35 mouse cellular contexts compared by ENCODE assay signal in the genomic region with DNA sequence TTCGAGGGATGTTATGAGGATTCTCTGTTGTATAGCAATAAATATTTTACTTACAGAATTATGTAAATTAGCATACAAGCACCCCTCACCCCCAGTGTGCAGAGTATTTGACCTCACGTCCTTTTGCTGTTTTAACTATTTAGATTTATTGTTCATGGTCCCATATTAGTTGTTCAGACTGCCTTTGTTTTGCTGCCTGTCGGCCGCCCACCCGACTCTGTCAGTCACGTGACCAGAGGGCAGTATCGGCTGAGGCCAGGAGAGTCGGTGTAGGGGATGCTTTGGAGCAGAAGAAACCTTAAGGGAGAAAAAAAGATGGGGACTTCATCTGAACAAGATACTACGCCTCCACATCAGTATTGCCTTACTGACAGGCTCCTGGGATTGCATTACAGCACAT. TPM values are rescaled to one million over a fixed set of nuclear protein-coding genes. Genes with fewer than 3 reads are reported as not detected.
DNase-seq lines count a peak whose midpoint lies in the region; ATAC-seq and TF ChIP-seq lines count a peak whose summit lies in the region.
"Had no signal": no experiment of that assay in that cellular context is flagged by ENCODE, and none has a peak within 500 bp of the region (broad histone marks: within the 10 kb centered on the region; RNA-seq: fewer than 3 reads in every experiment).

No protein-coding gene starts in this region.

- H3K27ac ChIP-seq in midbrain, embryonic 11.5 days (ENCODE audit: low read depth, low read length), result no peak overlapping the region
- H3K27ac ChIP-seq in midbrain, embryonic 16.5 days (ENCODE audit: low read length), result no peak overlapping the region
- H3K27ac ChIP-seq: embryonic facial prominence, embryonic 13.5 days; forebrain, embryonic 10.5 days; heart, embryonic 13.5 days; hindbrain, embryonic 14.5 days; intestine, embryonic 15.5 days; layer of hippocampus, adult 2 months; left cerebral cortex, adult 2 months; limb, embryonic 13.5 days had no signal

- intact Hi-C loops in heart, postnatal 10 days (cut with DNase I), result no loop called here

- no peaks in the 10 kb centered on the region for H3K27me3 ChIP-seq in midbrain, embryonic 11.5 days (ENCODE audit: control insufficient read depth, insufficient read depth, low read length)
- H3K27me3 ChIP-seq in midbrain, embryonic 16.5 days (ENCODE audit: control insufficient read depth, insufficient read depth, low read depth, low read length), result no peaks in the 10 kb centered on the region
- H3K27me3 ChIP-seq in C2C12 (ENCODE audit: control insufficient read depth, insufficient read depth, insufficient read length), result no peaks in the 10 kb centered on the region
- H3K27me3 ChIP-seq: embryonic facial prominence, embryonic 13.5 days; heart, embryonic 13.5 days; intestine, embryonic 15.5 days; limb, embryonic 13.5 days had no signal

- peaks cover 2% of the 10 kb centered on the region; the same call in 1 of the 2 replicates for H3K4me1 ChIP-seq in midbrain, embryonic 11.5 days (ENCODE audit: control insufficient read depth, insufficient read depth, low read length)
- H3K4me1 ChIP-seq in midbrain, embryonic 16.5 days (ENCODE audit: control insufficient read depth, insufficient read depth, low read length), result 0 out of 2 replicates have a peak, but pooled peaks cover 2% of the 10 kb centered on the region
- H3K4me1 ChIP-seq: embryonic facial prominence, embryonic 13.5 days; intestine, embryonic 15.5 days; limb, embryonic 13.5 days; megakaryocyte, embryonic 14.5 days had no signal

- TF ChIP-seq CTCF in C2C12 (IDR thresholded peaks at IDR 0.05; ENCODE audit: control insufficient read depth, insufficient read depth, insufficient read length), result no peak

- H3K36me3 ChIP-seq in midbrain, embryonic 11.5 days (ENCODE audit: control insufficient read depth, insufficient read depth, low read length), result no peaks in the 10 kb centered on the region
- no peaks in the 10 kb centered on the region for H3K36me3 ChIP-seq in midbrain, embryonic 16.5 days (ENCODE audit: control insufficient read depth, insufficient read depth, low read length)
- H3K36me3 ChIP-seq in C2C12 (ENCODE audit: control insufficient read depth, insufficient read depth), result no peaks in the 10 kb centered on the region
- H3K36me3 ChIP-seq: embryonic facial prominence, embryonic 13.5 days; forebrain, embryonic 10.5 days; heart, embryonic 13.5 days; intestine, embryonic 15.5 days; limb, embryonic 13.5 days had no signal

- no peak overlapping the region for H3ac ChIP-seq in C2C12 (ENCODE audit: control insufficient read depth, insufficient read length, low read depth)

- H3K9me3 ChIP-seq in midbrain, embryonic 11.5 days (ENCODE audit: control insufficient read depth, low read length), result no peaks in the 10 kb centered on the region
- H3K9me3 ChIP-seq in midbrain, embryonic 16.5 days (replicated peaks; ENCODE audit: control insufficient read depth, low read length, poor library complexity, severe bottlenecking), result no peaks in the 10 kb centered on the region
- H3K9me3 ChIP-seq: embryonic facial prominence, embryonic 13.5 days; forebrain, embryonic 10.5 days; heart, embryonic 13.5 days; intestine, embryonic 15.5 days; limb, embryonic 13.5 days; megakaryocyte, embryonic 14.5 days had no signal

- no peak overlapping the region for H3K4me2 ChIP-seq in midbrain, embryonic 11.5 days
- no peak overlapping the region for H3K4me2 ChIP-seq in midbrain, embryonic 16.5 days (ENCODE audit: low read length)
- H3K4me2 ChIP-seq: embryonic facial prominence, embryonic 13.5 days; heart, embryonic 13.5 days; hindbrain, embryonic 14.5 days; intestine, embryonic 15.5 days; limb, embryonic 13.5 days; liver, embryonic 11.5 days had no signal

- no peak overlapping the region for H3K4me3 ChIP-seq in midbrain, embryonic 11.5 days (ENCODE audit: low read depth, low read length)
- H3K4me3 ChIP-seq in midbrain, embryonic 16.5 days (ENCODE audit: low read depth, low read length), result no peak overlapping the region
- no peak overlapping the region for H3K4me3 ChIP-seq in C2C12 (ENCODE audit: insufficient read depth, poor library complexity, severe bottlenecking)
- H3K4me3 ChIP-seq: embryonic facial prominence, embryonic 13.5 days; forebrain, embryonic 10.5 days; heart, embryonic 13.5 days; intestine, embryonic 15.5 days; layer of hippocampus, adult 2 months; left cerebral cortex, adult 2 months; limb, embryonic 13.5 days; megakaryocyte, embryonic 14.5 days had no signal

- 49% methylated on average over 9 of the region's 9 CpGs for WGBS in midbrain, embryonic 11.5 days
- WGBS in midbrain, embryonic 16.5 days, result 42% methylated on average over 9 of the region's 9 CpGs

- peak; percentile 68 for ATAC-seq in midbrain, embryonic 11.5 days (ENCODE audit: low FRiP score)
- ATAC-seq in midbrain, embryonic 16.5 days, result no peak
- no peak for ATAC-seq in inflammation-experienced regulatory T-cells, adult 6 months
- ATAC-seq: activated CD4-positive, CD25-positive, alpha-beta regulatory T cell, adult 4 months; forebrain, postnatal 0 days; intestine, embryonic 15.5 days; liver, postnatal 0 days had no signal

- DNase-seq in heart, adult 11 months, result peak; percentile 14
- no peak for DNase-seq in heart, postnatal 10 days
- peak; percentile 84 for DNase-seq in midbrain, embryonic 11.5 days (ENCODE audit: low spot score, missing footprints)
- DNase-seq in embryo, embryonic 11 days, result peak; percentile 38
- DNase-seq in cerebellum, postnatal 36 days, result no peak
- DNase-seq: adrenal gland, adult 2 months; adrenal gland, postnatal 36 days; cerebellum, adult 18-20 months; cerebellum, postnatal 10 days; forebrain, postnatal 0 days; heart, postnatal 14 days; kidney, adult 2 months; kidney, postnatal 36 days; liver, postnatal 0 days; lung, postnatal 36 days; right cerebral cortex, adult 18-20 months; spleen, adult 18-20 months; thymus, postnatal 14 days had no signal

- H3K79me2 ChIP-seq in C2C12 (ENCODE audit: control insufficient read depth, insufficient read depth), result no peaks in the 10 kb centered on the region

- H3K9ac ChIP-seq in midbrain, embryonic 11.5 days (ENCODE audit: low read length), result no peak overlapping the region
- no peak overlapping the region for H3K9ac ChIP-seq in midbrain, embryonic 16.5 days (ENCODE audit: low read depth, low read length)
- H3K9ac ChIP-seq: embryonic facial prominence, embryonic 13.5 days; forebrain, postnatal 0 days; heart, embryonic 13.5 days; hindbrain, embryonic 14.5 days; intestine, embryonic 15.5 days; limb, embryonic 13.5 days; liver, postnatal 0 days had no signal

- no peaks in the 10 kb centered on the region for H3K79me3 ChIP-seq in C2C12 (ENCODE audit: low read depth)

TF ChIP-seq in C2C12, 6 proteins besides CTCF, POLR2A, EP300 and RAD21:
- TF ChIP-seq MYOD1 (IDR thresholded peaks at IDR 0.05; ENCODE audit: control insufficient read depth, insufficient read length, low read depth) (no peak), USF1 (IDR thresholded peaks at IDR 0.05; ENCODE audit: low read depth) (peak; percentile 46)

RNA-seq across cellular contexts. Expression of a gene that starts 14.7 kb away (rescaled TPM):
- not detected for total RNA-seq in heart, postnatal 10 days (2021)
- polyA plus RNA-seq in midbrain, embryonic 11.5 days (2014; fragmentation: Nextera tagmentation; extraction: Ambion mirVana), result 0.75 and 0.76 TPM in 2 replicates
- 7.4 and 10.4 TPM in 2 replicates for polyA plus RNA-seq in midbrain, embryonic 16.5 days (2015; fragmentation: Nextera tagmentation; extraction: Ambion mirVana)
- not detected for polyA plus RNA-seq in C2C12 (2012; fragmentation: generic; extraction: Trizol)
- polyA plus RNA-seq in inflammation-experienced regulatory T-cells, adult 6 months (2017; shearing (Covaris generic)), result not detected
- total RNA-seq: gastrocnemius, adult 8-10 months; gastrocnemius, postnatal 4 days; heart, adult 8-10 months; heart, postnatal 14 days had no signal
- polyA plus RNA-seq: activated CD4-positive, CD25-positive, alpha-beta regulatory T cell, adult 4 months; liver, postnatal 0 days had no signal

Comparison
In these comparisons a context has a peak if more than half of its experiments do, and no peak if none do; other contexts are left out.
1. DNase-seq: peak in heart, adult 11 months (single experiment), midbrain, embryonic 11.5 days (single experiment) and embryo, embryonic 11 days (single experiment); none in heart, postnatal 10 days (0 of 2) and cerebellum, postnatal 36 days (0 of 2).